Mouse (Mus musculus): Measurements from ENCODE around the gene Mlxip.

Mlxip gene

DNA sequence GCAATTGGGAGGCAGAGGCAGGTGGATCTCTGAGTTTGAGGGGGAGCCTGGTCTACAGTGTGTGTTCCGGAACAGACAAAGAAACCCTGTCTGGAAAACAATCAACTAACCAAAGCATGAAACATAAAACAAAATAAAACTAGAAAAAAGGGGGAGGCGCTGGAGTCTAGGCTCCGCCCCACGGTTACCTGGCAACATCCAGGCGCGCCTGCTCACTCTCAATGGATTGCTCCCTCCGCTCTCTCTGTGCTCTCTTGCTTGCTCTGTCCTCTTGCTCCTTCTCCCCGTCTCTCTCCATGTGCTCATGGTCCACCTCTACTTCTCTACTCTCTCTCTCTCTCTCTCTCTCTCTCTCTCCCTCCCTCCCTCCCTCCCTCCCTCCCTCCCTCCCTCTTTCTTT is 11.9 kb upstream of the Mlxip start:
- DNase-seq (ENCODE audit: low spot score) = no peak

GRCm38 (mm10) chr5:123388452-123388851 is 6.1 kb upstream of the Mlxip start:
- no peak for DNase-seq (ENCODE audit: low spot score)

- no peak for DNase-seq (ENCODE audit: low spot score)
Measured at GRCm38 (mm10) chr5:123390536-123391441, 3.8 kb upstream of the Mlxip start.

DNA sequence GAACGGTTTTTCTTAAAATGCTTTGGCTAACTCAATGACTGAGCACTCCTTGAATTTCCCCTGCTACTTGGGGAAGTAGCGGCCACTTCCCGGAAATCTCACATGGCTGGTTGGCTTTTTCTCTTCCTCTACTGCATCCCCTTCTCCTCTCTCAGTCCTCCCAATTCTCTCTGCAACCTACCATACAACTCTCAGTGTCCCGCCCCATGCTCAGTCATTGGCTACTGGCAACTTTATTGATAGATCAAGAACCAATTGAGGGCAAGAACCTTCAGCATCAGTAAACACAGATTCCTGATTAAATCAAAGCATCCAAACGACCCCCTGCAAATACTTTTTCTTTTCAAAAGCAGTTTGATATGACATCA is 3.2 kb upstream of the Mlxip start:
- DNase-seq (ENCODE audit: low spot score) = no peak

DNA sequence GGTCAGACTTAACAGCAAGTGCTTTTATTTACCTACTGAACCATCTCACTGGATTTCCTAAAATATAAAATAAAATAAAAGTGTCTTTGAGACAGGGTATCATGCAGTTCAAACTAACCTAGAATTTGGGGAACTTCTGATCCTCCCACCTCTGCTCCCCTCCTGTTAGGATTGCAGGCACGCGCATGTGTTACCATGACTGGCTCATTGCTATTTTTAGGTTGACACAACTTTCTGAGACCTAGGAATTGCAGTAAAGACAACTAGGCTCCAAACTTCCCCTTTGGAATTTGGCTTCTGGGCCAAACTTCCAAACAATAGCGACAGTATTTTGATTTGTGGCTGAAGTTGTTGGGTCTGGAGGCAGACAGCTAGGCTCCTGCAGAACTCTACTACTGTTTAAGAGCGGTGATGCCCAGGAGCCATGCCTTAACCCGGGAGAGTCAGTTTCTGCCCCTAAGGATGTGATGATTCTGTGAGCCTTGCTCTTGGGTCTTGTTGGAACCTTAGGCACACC is 754 bp upstream of the Mlxip start:
- no peak for DNase-seq (ENCODE audit: low spot score)

DNA sequence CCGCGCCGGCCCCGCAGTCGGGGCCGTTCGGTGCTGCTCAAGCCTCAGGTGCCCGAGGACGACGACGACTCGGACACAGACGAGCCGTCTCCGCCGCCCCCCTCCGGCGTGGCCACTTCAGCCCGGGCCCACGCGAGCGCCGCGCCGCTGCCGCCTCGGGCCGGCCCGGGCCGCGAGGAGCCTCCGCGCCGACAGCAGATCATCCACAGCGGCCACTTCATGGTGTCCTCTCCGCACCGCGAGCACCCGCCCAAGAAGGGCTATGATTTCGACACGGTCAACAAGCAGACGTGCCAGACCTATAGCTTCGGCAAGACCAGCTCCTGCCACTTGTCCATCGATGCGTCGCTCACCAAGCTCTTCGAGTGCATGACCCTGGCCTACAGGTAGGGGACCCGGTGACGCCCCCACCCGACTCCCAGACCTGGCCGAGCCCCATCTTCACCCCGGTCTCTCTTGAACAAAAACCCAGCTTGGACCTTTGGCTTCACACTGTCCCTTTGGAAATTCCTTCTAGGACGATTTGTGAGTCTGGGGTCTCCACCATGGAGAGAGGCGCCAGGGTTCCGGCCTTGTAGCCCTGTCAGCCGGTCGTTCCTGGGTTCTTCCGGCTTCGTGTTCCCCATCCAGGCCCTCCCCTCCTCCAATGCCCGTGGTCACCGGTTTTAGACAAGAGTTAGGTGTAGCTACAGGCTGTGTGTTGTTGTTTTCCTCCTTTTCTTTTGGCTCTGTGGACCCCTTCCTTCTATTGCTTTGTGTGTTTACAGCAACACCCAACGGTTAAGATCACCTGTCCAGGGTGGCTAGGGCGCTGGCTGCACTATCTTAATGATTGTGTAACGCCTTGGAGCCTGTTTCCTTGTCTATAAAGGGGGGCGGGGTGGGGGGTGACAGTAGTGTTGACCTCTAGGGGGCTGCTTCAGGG is 621 bp downstream of the Mlxip start:
- no peak for DNase-seq (ENCODE audit: low spot score)

GRCm38 (mm10) chr5:123396901-123397464 is 2.4 kb downstream of the Mlxip start:
- DNase-seq (ENCODE audit: low spot score) = no peak

DNA sequence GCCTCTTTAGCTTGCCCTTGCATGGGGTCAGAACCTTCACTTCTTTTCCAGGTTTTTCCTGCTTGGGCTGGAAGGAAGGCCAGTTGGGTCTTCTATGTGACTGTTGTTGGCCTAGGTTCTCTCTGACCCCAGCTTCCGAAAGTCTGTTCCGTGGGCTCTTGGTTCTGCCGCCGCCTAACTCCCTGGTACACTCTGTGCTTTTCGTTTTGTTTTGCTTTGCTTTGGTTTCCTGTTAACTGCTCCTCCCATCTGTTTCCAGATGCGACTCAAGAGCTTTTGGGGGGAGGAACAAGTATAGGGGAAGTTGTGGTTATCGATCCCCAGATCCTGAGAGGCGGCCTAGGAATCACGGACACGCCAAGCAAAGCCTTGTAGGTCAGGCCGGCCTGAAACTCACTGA is 3.2 kb downstream of the Mlxip start:
- no peak for DNase-seq (ENCODE audit: low spot score)

- DNase-seq (ENCODE audit: low spot score) = no peak
Measured at GRCm38 (mm10) chr5:123398856-123399498, 4.4 kb downstream of the Mlxip start.

DNA sequence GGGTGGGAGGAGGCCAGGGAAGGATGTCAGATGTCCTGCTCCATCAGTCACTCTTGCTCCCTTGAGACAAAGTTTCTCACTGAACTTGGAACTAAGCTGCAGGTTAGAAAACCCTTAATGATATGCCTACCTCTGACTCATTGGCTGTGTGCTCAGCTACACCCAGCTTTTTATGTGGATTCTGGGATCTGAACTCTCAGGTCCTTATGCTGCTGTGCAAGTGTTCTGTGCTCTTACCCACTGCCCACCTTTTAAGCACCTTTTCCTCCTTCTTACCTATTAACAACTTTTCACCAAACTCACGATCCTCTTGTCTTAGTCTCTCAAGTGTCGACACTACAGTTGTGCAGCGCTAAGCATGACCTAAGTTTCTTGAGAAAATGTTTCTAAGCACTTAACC is 9.9 kb downstream of the Mlxip start:
- DNase-seq (ENCODE audit: low spot score) = no peak

DNA sequence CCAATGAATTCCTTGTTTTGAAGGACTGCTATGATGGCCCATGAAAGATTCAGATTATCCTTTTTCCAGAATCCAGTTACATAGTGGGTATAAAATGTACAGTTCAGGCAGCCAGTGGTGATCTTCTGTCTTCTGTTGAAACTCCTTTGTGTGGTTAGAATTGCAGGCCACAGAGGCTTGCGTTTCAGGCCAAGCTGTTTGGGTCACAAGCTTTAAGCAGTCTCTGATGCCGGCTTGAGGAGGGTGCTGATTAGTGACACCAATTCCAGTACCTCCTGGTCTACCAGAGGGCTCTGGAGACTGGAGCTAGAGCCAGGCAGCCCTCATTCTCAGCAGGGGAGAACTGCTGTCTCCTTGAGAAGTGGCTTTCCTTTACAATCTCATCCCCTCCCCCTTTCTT is 12.4 kb downstream of the Mlxip start:
- DNase-seq (ENCODE audit: low spot score) = no peak

DNA sequence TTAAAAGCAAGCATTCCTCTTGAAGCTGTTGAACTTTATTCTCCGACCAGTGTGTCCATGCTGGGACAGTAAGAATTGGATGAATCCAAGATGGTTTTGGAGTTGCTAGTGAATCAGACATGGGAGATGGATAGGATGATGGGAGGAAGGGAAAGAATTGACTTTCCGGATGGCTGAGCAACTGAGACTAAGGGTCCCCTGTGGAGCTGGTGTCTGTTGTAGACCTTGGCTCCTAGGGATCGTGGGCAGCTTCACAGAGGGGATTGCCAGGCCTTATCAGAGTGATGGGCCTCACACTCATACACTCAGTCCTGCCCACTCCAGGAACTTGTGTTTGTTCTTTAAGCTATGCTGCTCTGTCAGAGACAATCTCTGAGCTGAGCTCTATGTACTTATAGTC is 13.6 kb downstream of the Mlxip start:
- no peak for DNase-seq (ENCODE audit: low spot score)

DNA sequence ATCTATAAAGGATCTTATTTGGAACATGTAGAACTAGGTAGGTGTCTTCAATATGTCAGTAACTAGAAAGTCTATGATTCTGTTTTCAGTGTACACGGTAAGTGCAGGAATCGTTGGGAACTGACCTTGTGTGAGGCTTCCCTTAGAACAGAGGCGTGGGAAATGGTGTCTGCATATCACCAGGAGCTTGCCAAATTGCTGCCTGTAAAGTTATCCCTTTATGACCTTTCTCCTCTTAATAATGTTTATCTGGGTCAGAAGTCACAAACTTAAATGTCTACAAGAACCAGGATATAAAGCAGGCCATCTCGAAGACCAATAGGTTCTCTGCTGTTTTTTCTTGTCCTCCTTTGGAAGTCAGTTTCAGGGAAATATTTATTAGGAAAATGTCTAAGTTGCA is 17.6 kb downstream of the Mlxip start:
- no peak for DNase-seq (ENCODE audit: low spot score)

- DNase-seq (ENCODE audit: low spot score) = no peak
Measured at GRCm38 (mm10) chr5:123413866-123414363, 19.3 kb downstream of the Mlxip start.

DNA sequence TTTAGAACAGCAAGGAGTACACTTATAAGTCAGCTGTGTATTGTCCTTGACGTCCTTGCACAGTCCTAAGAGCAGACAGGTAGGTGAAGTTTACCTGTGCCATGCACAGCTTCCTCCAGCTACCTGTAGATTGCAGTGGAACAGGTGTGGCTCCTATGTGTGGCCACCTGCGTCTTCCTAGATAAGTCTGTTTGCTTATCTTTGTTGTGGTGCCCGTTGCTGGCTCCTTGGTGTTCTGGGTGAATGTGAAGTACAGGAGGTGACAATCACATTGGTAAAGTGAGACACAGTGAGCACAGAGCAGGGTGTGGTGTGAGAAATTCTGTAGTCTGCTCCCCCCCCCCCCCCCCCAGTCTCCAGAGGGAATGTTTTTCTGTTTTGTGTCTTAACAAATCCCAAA is 21.6 kb downstream of the Mlxip start:
- DNase-seq (ENCODE audit: low spot score) = no peak

DNA sequence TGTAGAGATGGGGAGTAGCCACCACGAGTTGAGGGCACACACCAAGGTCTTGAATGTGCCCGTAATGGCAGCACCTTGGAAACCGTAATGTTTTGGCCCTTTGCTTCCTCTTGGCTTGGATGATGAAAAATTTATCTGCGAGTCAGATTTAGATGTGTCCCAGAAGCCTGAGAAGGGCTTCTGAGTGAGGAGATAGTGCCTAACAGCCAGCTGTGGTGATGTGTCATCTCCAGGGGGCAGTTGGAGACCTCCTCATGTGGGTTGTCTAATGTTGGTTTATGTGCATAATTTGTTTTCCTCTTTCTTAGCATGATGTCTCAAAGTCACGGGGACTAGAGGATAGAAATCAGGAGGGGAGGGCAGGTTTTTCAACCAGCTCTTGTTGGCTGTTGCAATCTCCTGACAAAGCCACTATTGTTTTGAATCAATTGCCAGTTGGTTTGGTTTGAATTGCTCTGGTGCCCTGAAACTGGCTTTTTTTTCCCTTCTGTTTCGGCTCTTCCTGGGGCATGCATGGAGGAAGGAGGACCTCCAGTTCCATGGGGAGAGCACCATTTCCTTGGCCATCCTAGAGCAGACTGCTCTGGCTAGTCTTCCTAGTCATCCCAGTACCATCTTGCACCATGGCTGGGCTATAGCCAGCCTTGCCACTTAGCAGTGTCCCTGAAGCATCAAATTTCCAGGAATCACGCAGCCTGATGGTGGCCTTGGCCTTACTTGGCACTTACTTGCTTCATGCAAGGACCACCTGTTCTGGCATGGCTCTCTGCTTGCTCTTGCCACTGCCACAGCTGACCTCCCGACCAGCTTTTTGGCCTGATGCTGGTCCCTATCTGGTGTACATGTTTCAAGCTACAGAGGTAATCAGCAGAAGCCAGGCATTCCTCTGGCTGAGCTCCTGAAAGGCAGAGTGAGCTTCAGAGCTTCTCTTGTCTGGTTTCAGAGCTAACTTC is 22.2 kb downstream of the Mlxip start:
- no peak for DNase-seq (ENCODE audit: low spot score)

GRCm38 (mm10) chr5:123423885-123424284 is 29.3 kb downstream of the Mlxip start:
- no peak for DNase-seq (ENCODE audit: low spot score)

DNA sequence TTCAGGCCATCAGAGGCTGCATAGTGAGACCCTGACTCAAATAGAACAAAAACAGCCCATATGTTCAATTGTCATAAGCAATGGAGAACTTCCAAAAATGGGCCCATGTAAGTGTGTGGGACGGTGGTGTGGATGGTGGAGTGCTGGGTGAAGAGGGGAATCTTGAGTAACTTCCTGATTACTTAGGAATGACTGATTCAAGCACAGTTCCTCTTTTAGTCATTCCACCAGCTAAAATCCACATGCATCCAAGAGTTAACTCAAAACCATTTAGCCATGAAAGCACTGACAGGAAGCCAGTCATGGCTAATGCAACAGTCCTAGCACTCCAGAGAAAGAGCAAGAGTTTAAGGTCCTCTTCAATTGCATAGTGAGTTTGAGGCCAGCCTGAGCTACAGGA is 33.0 kb downstream of the Mlxip start:
- no peak for DNase-seq (ENCODE audit: low spot score)

GRCm38 (mm10) chr5:123431524-123432304 is 37.1 kb downstream of the Mlxip start:
- DNase-seq (ENCODE audit: low spot score) = peak; percentile 26

Measured in ovary, postnatal 10 days (tissue).